Mouse (Mus musculus) CH12.LX (cell line): ENCODE data around the gene Robo1. TPM values are rescaled to one million over a fixed set of nuclear protein-coding genes. Genes with fewer than 3 reads are reported as not detected.
A peak's percentile ranks its signal among the peaks of the same experiment; 100 is the strongest.

Source experiments
- DNase-seq: peaks from one replicate; pipeline ENCODE4 v3.0.0-alpha.2; 2013; ENCODE audit errors: extremely low read depth
- H3K27ac ChIP-seq: 2 replicates; pipeline ENCODE4 v1.5.1; 2012; ENCODE audit warnings: low read depth, mild to moderate bottlenecking, control low read depth, moderate library complexity; ENCODE audit not compliant: insufficient read depth
- H3K27me3 ChIP-seq: replicated peaks from 2 replicates; pipeline ENCODE3; 2012; ENCODE audit warnings: inconsistent platforms
- H3K36me3 ChIP-seq, 2 experiments: replicated peaks in 1 of 2; 2 replicates each; pipeline versions ENCODE3 to v1.6.1; 2012; ENCODE audit warnings: inconsistent platforms in 1 of 2, low read length in 1 of 2, mild to moderate bottlenecking in 1 of 2, mixed read lengths in 1 of 2, moderate library complexity in 1 of 2; ENCODE audit not compliant: control insufficient read depth in 1 of 2, insufficient read depth in 1 of 2
- H3K4me1 ChIP-seq, 2 experiments: 2 replicates each; pipeline ENCODE4 v1.6.1; 2012; ENCODE audit warnings: inconsistent platforms in 1 of 2, moderate library complexity in 1 of 2; ENCODE audit not compliant: insufficient read depth in 2 of 2, control insufficient read depth in 1 of 2
- H3K4me2 ChIP-seq: 2 replicates; pipeline ENCODE4 v1.6.1; 2012; ENCODE audit warnings: low read depth, mild to moderate bottlenecking, control low read depth; ENCODE audit not compliant: poor library complexity, insufficient read depth, severe bottlenecking
- H3K4me3 ChIP-seq, 3 experiments: fragments of 150-350 bp in 1 of 3; sonication (generic) in 1 of 3; replicated peaks in 1 of 3; 2 replicates each; pipeline versions ENCODE3 to v1.5.1; 2011 to 2012; ENCODE audit warnings: low read depth in 2 of 3, low read length in 2 of 3, mild to moderate bottlenecking in 2 of 3, moderate library complexity in 2 of 3, control low read depth in 1 of 3, improper control_type of control experiment in 1 of 3, inconsistent platforms in 1 of 3, mixed read lengths in 1 of 3; ENCODE audit not compliant: poor library complexity in 1 of 3
- H3K79me2 ChIP-seq: replicated peaks from 2 replicates; pipeline ENCODE4 v1.6.1; 2012; ENCODE audit warnings: mild to moderate bottlenecking, moderate library complexity; ENCODE audit not compliant: control insufficient read depth, poor library complexity, insufficient read depth, severe bottlenecking; ENCODE audit errors: extremely low read depth
- H3K9ac ChIP-seq: 2 replicates; pipeline ENCODE4 v1.6.1; 2012; ENCODE audit warnings: low read depth, mild to moderate bottlenecking, control low read depth, moderate library complexity; ENCODE audit not compliant: insufficient read depth
- H3K9me3 ChIP-seq: replicated peaks from 2 replicates; pipeline ENCODE3; 2012; ENCODE audit warnings: low read length, inconsistent platforms, mixed read lengths
- BHLHE40 ChIP-seq: IDR thresholded peaks from 2 replicates; pipeline ENCODE4 v1.6.1; 2011; ENCODE audit warnings: mild to moderate bottlenecking, low read depth, low read length, improper control_type of control experiment
- CHD1 ChIP-seq: IDR thresholded peaks from 2 replicates; pipeline ENCODE4 v1.6.1; 2012; ENCODE audit warnings: low read depth, low read length, improper control_type of control experiment, inconsistent platforms
- CTCF ChIP-seq, 2 experiments: IDR thresholded peaks in 1 of 2; conservative IDR thresholded peaks in 1 of 2; 2 replicates each; pipeline ENCODE4 v1.5.1; 2011 to 2012; ENCODE audit warnings: low read depth in 2 of 2, low read length in 2 of 2, improper control_type of control experiment in 1 of 2, inconsistent platforms in 1 of 2, mild to moderate bottlenecking in 1 of 2, moderate library complexity in 1 of 2
- E2F4 ChIP-seq: IDR thresholded peaks from 2 replicates; pipeline ENCODE4 v1.6.1; 2011; ENCODE audit warnings: low read depth, low read length, improper control_type of control experiment; ENCODE audit not compliant: insufficient replicate concordance
- ELF1 ChIP-seq: IDR thresholded peaks from 2 replicates; pipeline ENCODE4 v1.6.1; 2014; ENCODE audit warnings: low read depth, mild to moderate bottlenecking, inconsistent platforms, low read length, improper control_type of control experiment
- EP300 ChIP-seq: IDR thresholded peaks from 2 replicates; pipeline ENCODE4 v1.6.1; 2011; ENCODE audit warnings: low read length, improper control_type of control experiment
- GABPA ChIP-seq: IDR thresholded peaks from 2 replicates; pipeline ENCODE4 v1.6.1; 2012; ENCODE audit warnings: low read depth, low read length, improper control_type of control experiment, inconsistent platforms; ENCODE audit not compliant: insufficient replicate concordance
- HCFC1 ChIP-seq: IDR thresholded peaks from 2 replicates; pipeline ENCODE4 v1.6.1; 2012; ENCODE audit warnings: low read depth, mild to moderate bottlenecking, inconsistent platforms, low read length, improper control_type of control experiment
- IRF4 ChIP-seq: IDR thresholded peaks from 2 replicates; pipeline ENCODE4 v1.6.1; 2014; ENCODE audit warnings: low read depth, mild to moderate bottlenecking, inconsistent platforms, low read length, improper control_type of control experiment
- JUND ChIP-seq: conservative IDR thresholded peaks from 2 replicates; pipeline ENCODE4 v1.6.1; 2011; ENCODE audit warnings: low read depth, low read length, improper control_type of control experiment
- MAFK ChIP-seq: IDR thresholded peaks from 2 replicates; pipeline ENCODE4 v1.6.1; 2011; ENCODE audit warnings: low read length, improper control_type of control experiment; ENCODE audit not compliant: insufficient replicate concordance
- MAX ChIP-seq: IDR thresholded peaks from 2 replicates; pipeline ENCODE4 v1.6.1; 2011; ENCODE audit warnings: low read length, improper control_type of control experiment
- MAZ ChIP-seq: IDR thresholded peaks from 2 replicates; pipeline ENCODE4 v1.6.1; 2012; ENCODE audit warnings: low read depth, mild to moderate bottlenecking, inconsistent platforms, low read length, improper control_type of control experiment, moderate library complexity
- MXI1 ChIP-seq: IDR thresholded peaks from 2 replicates; pipeline ENCODE4 v1.6.1; 2011; ENCODE audit warnings: mild to moderate bottlenecking, low read depth, low read length, improper control_type of control experiment
- POLR2AphosphoS2 ChIP-seq: IDR thresholded peaks from 2 replicates; pipeline ENCODE4 v1.6.1; 2011; ENCODE audit warnings: low read depth, low read length, improper control_type of control experiment
- RCOR1 ChIP-seq: conservative IDR thresholded peaks from 2 replicates; pipeline ENCODE4 v1.6.1; 2012; ENCODE audit warnings: low read depth, mild to moderate bottlenecking, inconsistent platforms, low read length, improper control_type of control experiment
- SIN3A ChIP-seq: IDR thresholded peaks from 2 replicates; pipeline ENCODE4 v1.6.1; 2012; ENCODE audit warnings: low read length, improper control_type of control experiment, inconsistent platforms
- SMC3 ChIP-seq: IDR thresholded peaks from 2 replicates; pipeline ENCODE4 v1.6.1; 2011; ENCODE audit warnings: low read depth, low read length, improper control_type of control experiment
- TBP ChIP-seq: conservative IDR thresholded peaks from 2 replicates; pipeline ENCODE4 v1.6.1; 2011; ENCODE audit warnings: low read depth, low read length, improper control_type of control experiment
- TCF12 ChIP-seq: IDR thresholded peaks from 2 replicates; pipeline ENCODE4 v1.6.1; 2014; ENCODE audit warnings: low read depth, mild to moderate bottlenecking, inconsistent platforms, low read length, improper control_type of control experiment
- UBTF ChIP-seq: IDR thresholded peaks from 2 replicates; pipeline ENCODE4 v1.6.1; 2012; ENCODE audit warnings: low read depth, mild to moderate bottlenecking, inconsistent platforms, low read length, improper control_type of control experiment, moderate library complexity
- ZMIZ1 ChIP-seq: IDR thresholded peaks from 2 replicates; pipeline ENCODE4 v1.6.1; 2012; ENCODE audit warnings: low read depth, mild to moderate bottlenecking, inconsistent platforms, low read length, improper control_type of control experiment
- ZNF384 ChIP-seq: IDR thresholded peaks from 2 replicates; pipeline ENCODE4 v1.6.1; 2012; ENCODE audit warnings: low read depth, low read length, improper control_type of control experiment, inconsistent platforms
- dilution Hi-C: fragments of 300-500 bp; cut with MboI; formaldehyde crosslinking; loops from 2 replicates; pipeline ENCODE4 v1.14.3; 2020; ENCODE audit warnings: low sequenced_read_pairs; ENCODE audit not compliant: extremely low pct_unique_long_range_greater_than_20kb, extremely low pct_ligation_motif_present
- in situ Hi-C: fragments of 300-500 bp; cut with MboI; formaldehyde crosslinking; loops from 3 replicates; pipeline ENCODE4 v1.14.3; 2019; ENCODE audit warnings: low sequenced_read_pairs, low pct_ligation_motif_present, low pct_unique_long_range_greater_than_20kb, mixed read lengths
- polyA plus RNA-seq: library from polyadenylated mRNA; unstranded; fragments of >175 nt; gene quantifications from 2 replicates; pipeline ENCODE4 v1.2.1, GENCODE M21; 2012; ENCODE audit warnings: low read depth; ENCODE audit not compliant: insufficient read length
- total RNA-seq, 2 experiments: library from RNA; depleted of rRNA; stranded (reverse); fragments of 300-350 nt in 1 of 2; fragments of >200 nt in 1 of 2; gene quantifications; 2 replicates each; pipeline ENCODE4 v1.2.3; 2012 to 2014

Gene Robo1
- total and polyA plus RNA-seq, 3 experiments = not detected

GRCm38 (mm10) chr16:72603487-72604206 is 295.5 kb downstream of the Robo1 start:
- H3K27ac ChIP-seq = no peak overlapping the region
- H3K4me3 ChIP-seq = no peak overlapping the region
- in situ Hi-C loops = no loop called here
- TF ChIP-seq E2F4 = no peak
- TF ChIP-seq ZMIZ1 = no peak
- TF ChIP-seq TCF12 = no peak
- TF ChIP-seq POLR2AphosphoS2 = no peak
- no peak for TF ChIP-seq HCFC1
- TF ChIP-seq ZNF384 = no peak
- TF ChIP-seq MAZ = no peak
- TF ChIP-seq MAFK = no peak
- no peak overlapping the region for H3K9ac ChIP-seq
- no peaks in the 10 kb centered on the region for H3K4me1 ChIP-seq
- DNase-seq = no peak
- H3K36me3 ChIP-seq = no peaks in the 10 kb centered on the region
- peaks cover 12% of the 10 kb centered on the region for H3K9me3 ChIP-seq
- H3K79me2 ChIP-seq = no peaks in the 10 kb centered on the region
- no peak overlapping the region for H3K4me2 ChIP-seq
- dilution Hi-C loops = no loop called here
- H3K27me3 ChIP-seq = no peaks in the 10 kb centered on the region

GRCm38 (mm10) chr16:72605066-72605465 is 297.0 kb downstream of the Robo1 start:
- H3K79me2 ChIP-seq = no peaks in the 10 kb centered on the region
- H3K4me2 ChIP-seq = no peak overlapping the region
- no peak overlapping the region for H3K27ac ChIP-seq
- no peaks in the 10 kb centered on the region for H3K36me3 ChIP-seq
- DNase-seq = peak; percentile 45
- H3K9ac ChIP-seq = no peak overlapping the region
- H3K27me3 ChIP-seq = no peaks in the 10 kb centered on the region
- no peaks in the 10 kb centered on the region for H3K4me1 ChIP-seq
- dilution Hi-C loops = no loop called here
- H3K9me3 ChIP-seq = peaks cover 15% of the 10 kb centered on the region
- TF ChIP-seq HCFC1 = no peak
- TF ChIP-seq CTCF (conservative IDR thresholded peaks at IDR 0.05 in 1 of 2, IDR thresholded peaks at IDR 0.05 in 1 of 2; ENCODE audit: low read depth in 2 of 2, low read length in 2 of 2) = peak; percentile 49 to 50; a peak in 3 of 4 replicates
- no peak for TF ChIP-seq JUND
- no peak for TF ChIP-seq UBTF
- TF ChIP-seq SMC3 = 0 out of 2 replicates have a peak, but pooled peaks have one; percentile 11
- TF ChIP-seq SIN3A = no peak
- TF ChIP-seq TBP = no peak
- in situ Hi-C loops = no loop called here
- no peak overlapping the region for H3K4me3 ChIP-seq

GRCm38 (mm10) chr16:72610661-72611112 is 302.6 kb downstream of the Robo1 start:
- peaks cover 20% of the 10 kb centered on the region for H3K9me3 ChIP-seq
- no peaks in the 10 kb centered on the region for H3K4me1 ChIP-seq
- no peak overlapping the region for H3K27ac ChIP-seq
- no peaks in the 10 kb centered on the region for H3K36me3 ChIP-seq
- no peak for DNase-seq
- no peaks in the 10 kb centered on the region for H3K27me3 ChIP-seq
- H3K79me2 ChIP-seq = no peaks in the 10 kb centered on the region
- H3K9ac ChIP-seq = no peak overlapping the region
- H3K4me2 ChIP-seq = no peak overlapping the region
- in situ Hi-C loops = no loop called here
- no peak overlapping the region for H3K4me3 ChIP-seq
- dilution Hi-C loops = no loop called here
- TF ChIP-seq IRF4 = no peak
- TF ChIP-seq BHLHE40 = no peak
- no peak for TF ChIP-seq SMC3
- TF ChIP-seq EP300 = no peak
- no peak for TF ChIP-seq MAFK
- TF ChIP-seq ELF1 = no peak
- TF ChIP-seq ZMIZ1 = no peak
- TF ChIP-seq MAZ = no peak
- TF ChIP-seq MXI1 = no peak
- no peak for TF ChIP-seq MAX
- no peak for TF ChIP-seq RCOR1
- TF ChIP-seq CHD1 = no peak
- TF ChIP-seq GABPA = no peak
- TF ChIP-seq TBP = no peak
- TF ChIP-seq, all 38 proteins: peak for 0
